Mouse (Mus musculus): ENCODE measurements around the gene Slc9a3r2.

- TF ChIP-seq POLR2A (IDR thresholded peaks at IDR 0.05; ENCODE audit: borderline replicate concordance, extremely low read depth, low read depth, low read length): no peak
- TF ChIP-seq CTCF (IDR thresholded peaks at IDR 0.05; ENCODE audit: insufficient read depth, low read length): no peak
Measured at GRCm38 (mm10) chr17:24638214-24638613, 11.9 kb downstream of the Slc9a3r2 start.

All from lung, adult 2 months (tissue).